Mouse (Mus musculus): ENCODE data around the gene Rpia.

Gene Rpia

DNA sequence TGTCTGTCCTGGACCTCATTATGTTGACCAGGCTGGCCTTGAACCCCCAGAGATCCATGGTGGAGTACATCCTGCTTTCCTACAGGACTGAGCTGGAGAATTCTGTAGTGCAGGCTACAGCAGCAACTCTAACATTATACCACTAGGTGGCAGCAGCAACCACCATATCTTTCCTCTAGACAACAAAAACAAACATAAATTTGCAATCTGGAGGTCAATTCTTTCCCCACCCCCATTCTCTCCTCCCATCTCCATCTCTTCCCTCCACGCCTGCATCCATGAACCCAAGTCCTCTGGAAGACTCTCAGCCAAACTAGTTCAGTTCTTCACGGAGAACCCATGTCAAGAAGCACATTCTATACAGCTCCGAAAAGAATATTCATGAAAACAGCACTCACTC is 12.6 kb upstream of the Rpia start:
- peak; percentile 46 for DNase-seq

DNA sequence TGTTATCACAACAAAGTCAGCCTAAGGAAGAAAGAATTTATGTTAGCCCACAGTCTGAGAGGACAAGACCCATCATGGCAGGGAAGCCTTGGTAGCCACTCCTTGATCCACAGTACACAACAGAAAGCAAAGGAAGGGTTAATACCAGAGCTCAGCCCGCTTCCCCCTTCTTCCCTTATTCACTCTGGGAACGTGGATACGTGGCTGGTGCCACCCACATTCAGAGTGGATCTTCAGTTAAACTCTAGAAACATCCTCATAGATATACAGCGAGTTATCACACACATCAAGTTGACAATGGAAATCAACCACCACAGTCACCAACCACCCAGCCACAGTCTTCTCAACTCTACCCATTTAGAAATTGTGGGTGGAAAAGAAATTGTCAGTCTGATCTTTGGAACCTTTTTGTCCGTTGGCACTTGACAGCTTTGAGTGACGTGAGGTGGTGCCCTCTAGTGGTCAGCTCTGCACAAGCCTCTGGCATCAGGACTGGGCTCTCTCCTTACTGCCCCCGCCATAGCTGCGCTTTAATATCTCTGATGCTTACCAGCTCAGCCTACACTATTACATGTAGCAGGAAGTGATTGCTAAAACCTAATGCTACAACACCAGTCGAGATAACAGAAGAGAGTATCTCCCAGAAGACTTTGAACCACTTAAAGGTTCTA is 5.7 kb upstream of the Rpia start:
- peak; percentile 78 for DNase-seq

DNA sequence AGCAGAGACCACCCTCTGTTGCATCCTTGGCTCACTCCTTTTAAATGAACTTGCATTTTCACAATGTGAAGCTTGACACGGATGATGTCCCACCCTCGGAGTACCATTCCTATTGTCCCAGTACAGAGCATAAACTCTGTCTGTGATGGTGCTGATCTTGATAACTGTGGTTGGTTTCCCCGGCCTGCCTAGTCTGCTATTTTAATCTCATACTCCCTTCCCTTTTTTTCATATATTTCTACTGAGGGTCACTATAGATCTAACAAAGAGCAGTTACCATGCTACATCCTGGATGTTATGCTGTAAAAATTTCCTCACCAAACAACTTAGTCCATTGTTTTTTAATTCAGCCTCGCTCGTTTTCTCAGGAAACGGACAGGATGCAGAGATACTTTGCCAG is 4.9 kb upstream of the Rpia start:
- no peak for DNase-seq

DNA sequence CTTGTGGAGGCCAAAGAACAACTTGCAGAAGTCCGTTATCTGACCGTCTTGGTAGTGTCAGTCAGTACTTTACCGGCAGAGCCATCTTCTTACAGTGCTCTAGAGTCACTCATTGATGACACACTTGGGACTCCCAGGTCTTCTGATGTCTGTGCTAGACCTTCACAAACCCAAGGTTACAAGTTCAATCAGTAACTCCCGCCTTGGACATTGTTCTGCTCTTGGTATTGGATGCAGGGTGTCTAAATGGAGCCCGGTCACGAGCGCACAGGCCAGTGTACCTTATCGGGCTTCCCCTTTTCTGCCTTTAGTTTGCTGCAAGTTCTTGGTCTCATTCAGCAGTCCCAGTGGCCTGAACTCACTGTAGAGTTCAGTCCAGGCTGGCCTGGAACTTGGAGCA is 612 bp upstream of the Rpia start:
- DNase-seq = peak; percentile 10

DNA sequence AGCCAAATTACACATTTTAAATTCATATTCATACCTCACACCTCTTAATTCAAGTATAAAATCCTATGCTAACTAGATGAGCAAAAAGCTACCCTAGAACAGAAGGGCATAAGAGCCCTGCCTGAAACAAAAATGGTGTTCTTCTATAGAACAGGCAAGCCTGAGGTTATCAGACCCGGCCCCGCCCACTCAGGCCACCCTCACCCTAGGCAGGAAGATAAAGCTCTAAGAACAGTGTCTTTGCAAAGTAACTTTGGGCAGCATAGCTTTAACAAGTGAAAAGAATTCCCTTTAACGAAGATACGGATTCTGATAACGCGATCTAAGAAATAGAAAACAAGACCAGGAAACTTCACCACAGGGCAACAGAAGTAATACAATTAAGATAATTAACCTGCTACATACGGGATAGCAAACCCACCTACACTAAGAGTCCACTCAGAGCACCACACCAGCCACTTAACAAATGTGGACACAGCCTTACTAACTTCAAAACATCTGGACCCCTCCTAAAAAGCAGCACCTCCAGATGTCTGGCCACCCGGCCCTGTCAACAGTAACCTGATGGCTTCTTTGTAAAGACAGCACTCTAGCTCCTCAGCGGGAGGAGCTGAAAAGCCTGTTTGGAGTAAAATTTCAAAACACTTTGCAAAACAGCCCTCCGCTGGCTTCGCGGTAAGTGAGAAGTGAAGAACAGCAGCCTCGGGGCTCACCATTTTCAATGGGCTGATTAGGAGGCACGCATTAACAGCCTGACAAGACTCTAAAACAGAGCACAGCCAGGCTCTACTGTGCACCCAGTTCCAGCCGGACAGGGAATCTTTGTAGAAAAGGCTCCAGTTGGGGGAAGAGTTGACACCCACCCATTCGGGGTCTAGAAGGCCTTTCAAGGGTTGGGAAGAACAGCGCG is 925 bp downstream of the Rpia start:
- DNase-seq = peak; percentile 28

DNA sequence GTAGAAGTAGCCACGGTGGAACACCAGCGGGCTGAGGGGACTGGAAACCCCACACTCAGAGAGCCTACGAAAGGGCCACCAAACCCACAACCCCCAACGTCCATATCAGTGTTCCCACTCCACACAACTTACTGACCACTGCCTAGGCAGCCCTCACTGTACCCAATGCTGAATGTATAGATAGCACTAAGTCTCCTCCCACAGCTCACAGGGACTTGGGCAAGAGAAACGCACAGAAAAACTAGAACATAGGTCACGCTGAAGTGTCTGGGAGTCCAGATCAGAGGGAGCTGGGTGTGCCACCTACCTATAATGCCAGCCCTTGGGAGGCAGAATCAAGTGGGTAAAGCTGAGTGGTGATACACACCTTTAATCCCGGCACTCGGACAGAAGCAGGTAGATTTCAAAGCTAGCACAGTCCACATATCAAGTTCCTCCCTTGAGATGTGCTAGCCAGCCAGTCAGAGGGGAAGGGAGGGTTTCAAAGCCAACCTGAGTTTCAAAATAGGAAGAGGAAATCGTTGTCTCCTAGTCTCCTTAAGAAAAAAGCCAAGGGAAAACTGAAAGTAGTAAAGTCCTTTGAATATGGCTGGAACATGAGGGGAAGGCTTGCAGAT is 1.9 kb downstream of the Rpia start:
- no peak for DNase-seq

DNA sequence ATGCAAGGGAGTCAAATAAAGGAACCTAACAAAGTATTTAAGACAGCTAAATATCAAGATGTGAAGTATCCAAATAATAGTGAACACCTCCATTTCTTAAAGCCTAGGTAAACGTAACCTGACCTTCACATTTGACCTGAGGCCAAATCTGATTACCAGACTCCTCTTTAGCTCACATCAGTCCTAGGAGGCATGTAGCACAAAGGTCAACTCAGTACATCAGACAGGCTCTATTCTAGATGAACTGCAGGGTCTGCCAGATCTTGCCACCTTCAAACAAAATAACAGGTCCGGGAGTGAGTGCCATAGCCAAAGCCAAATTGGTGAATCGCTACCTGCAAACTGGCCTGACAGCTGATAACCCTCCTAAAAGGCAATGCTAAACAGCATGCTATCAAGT is 2.9 kb downstream of the Rpia start:
- DNase-seq = no peak

DNA sequence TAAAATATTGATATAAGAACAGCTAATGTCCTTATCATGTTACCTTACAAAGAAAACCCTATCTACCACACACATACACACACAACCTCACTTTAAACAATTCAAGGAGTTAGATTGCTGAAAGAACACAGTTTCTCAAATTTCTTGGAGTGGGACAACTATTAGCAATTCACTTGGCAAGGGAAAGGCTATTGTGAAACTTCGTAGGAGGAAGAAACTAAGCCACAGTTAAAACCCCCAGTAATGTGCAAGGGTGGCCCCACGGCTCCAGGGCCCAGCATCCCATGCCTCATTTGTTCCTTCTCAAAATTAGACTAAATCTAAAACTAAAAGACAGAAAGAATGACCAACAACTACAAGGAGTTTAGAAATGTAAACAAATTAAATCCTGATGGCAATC is 4.5 kb downstream of the Rpia start:
- DNase-seq = no peak

DNA sequence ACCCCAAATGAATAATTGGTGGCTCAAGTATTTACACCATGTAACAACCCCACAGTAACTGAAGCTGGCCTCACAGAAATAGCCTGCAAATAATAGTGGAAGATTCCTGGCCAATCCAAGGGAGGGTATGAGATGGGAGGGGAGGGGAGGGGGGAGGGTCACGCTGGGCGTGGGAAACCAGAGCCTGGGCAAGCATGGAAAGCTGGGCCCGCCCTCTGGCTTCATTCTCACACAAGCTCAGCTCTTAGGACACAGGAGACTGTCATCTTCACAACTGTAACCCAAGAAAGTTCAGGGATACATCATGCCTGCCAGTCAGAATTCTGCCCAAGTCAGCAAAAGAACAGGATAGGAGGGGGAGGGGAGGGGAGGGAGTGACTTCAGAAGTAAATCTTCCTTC is 6.2 kb downstream of the Rpia start:
- DNase-seq = no peak

DNA sequence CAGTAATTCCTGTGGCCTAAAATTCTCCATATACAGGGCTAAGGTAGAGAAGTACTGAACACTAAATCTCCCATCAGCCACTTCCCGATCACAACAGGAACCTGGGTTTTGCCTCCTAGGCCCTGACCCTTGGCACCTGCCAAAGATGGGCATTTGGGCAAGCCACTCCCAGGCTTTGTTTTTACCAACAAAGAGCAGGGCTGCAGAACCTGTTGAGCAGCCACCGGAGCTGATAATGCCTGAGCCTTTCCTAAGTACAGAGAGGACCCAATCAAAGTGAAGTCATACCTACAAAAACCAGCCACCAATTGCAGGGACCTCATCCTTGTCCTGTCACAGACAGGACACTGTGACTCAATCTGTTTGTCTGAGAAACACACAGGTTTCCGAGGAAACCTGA is 7.2 kb downstream of the Rpia start:
- no peak for DNase-seq

DNA sequence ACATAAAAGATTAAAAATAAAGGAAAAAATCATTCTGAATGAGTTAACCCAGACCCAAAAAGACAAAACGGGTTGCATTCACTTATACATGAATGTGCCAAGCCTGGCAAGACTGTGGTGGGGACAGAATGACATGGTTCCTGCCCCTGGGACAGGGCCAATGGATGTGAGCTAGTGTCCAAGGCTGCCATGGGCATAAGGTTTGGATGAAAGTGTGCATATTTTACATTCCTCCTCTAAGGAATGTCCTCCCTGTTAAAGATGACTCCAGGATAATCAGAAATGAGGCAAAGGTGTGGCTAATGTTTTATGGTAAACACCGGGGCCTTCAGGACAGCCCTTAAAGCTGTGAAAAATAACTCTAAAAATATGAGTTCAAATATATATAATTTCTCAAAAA is 10.7 kb downstream of the Rpia start:
- no peak for DNase-seq

DNA sequence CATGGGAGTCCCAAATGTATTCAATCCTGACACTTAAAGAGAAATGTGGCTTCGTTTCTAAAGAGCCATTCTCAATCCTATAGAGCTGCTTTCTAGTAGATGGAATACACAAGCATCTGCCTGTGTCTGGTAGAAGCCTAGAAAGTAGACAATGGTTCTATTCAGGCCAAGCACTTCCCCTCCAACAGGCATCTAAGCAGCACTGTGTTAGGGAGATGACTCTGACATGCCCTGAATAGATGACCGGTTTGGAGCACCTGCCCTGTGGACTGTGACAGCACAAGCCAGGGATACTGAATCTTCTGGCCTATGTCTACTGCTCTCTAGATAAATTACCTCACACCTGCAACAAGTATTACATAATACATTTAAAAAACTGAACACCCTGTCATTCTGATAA is 17.7 kb downstream of the Rpia start:
- no peak for DNase-seq

DNA sequence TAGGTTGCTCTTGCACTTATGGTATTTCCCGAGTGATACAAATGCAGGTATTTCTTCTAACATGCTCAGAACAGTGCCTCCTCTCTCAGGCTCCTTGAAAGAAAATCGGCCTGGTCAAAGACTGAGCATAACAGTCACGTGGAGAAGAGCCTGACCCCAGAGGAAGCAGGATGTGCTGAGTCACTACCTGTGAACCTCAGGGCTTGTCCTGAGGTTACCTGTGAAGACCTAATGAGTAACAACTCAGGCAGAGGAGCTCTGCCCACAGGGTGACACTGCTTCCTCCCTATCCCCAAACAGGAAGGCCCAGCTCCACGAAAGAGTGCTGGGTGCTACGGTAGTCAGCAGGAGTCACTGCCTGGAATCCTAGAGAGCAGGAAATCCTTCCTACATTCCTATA is 18.3 kb downstream of the Rpia start:
- DNase-seq = no peak

DNA sequence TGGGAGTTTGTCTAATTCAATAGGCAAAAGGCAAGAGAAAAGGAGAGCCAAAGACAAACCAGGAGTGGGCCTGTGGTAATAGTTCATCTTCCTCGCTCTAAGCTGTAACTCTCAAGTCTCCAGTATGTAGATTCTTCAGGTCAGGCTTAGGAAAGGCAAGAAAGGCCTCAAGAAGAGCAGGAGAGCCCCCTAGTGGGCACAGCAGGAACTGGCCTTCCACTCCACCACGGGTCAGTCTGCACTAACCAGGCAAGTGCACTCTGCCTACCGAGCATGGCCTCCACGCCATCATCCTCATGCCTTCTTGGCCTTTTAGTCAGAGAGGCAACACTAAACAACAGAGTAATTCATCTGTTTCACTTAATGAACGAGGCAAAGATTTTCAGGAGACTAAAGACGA is 23.3 kb downstream of the Rpia start:
- peak; percentile 83 for DNase-seq

DNA sequence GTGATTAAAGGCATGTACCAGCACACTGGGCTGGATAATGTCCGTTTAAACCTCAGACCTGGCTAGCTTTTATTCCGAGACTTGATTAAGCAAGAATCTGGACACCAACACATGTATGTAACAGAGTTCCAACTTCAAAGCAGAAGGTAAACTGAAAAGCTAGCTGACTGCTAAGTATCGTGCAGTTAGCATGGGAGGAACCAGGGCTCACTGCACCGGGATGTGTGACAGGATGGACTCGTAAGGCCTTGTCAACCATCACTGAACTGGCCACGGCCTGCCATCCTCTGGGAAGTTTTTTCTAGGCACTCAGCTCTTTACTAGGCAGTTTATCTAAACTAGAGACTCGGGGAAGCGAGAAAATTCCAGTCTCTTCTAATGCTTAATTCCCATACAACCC is 27.0 kb downstream of the Rpia start:
- DNase-seq = peak; percentile 27

DNA sequence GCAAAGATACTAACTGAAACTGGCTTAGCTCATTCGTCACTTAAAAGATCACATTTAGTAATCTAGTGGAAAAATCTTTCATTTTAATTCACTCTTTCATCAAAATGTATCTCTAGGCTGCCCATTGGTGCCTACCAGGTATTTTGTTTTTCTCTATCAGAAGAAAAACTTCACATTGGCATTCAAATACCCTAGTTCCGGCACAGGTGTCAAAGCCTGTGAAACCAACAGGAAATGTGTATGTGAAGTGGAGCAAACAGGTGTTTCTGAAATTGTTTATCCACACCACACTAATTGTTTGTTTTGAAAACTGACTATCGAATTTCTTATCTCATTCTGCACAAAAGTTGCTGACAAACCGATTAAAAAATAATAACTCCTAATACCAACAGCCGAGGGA is 27.5 kb downstream of the Rpia start:
- peak; percentile 22 for DNase-seq

DNA sequence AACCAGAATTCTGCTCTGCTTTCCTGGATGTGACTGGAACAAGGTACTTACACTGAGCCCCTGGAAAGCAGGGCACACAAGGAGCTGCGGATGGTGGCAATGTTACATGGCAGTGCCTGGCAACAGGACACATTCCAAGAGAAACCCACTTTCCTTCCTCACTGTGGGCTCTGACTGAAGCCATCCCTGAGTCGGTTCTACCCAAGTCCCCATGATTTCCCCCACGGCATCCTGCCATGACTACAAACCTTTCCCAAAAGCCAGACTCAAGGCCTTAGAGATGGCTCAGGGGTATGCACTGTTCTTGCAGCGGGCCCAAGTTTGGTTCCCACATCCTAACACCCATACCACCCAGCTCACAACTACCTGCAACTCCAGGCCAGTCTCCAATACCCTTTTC is 28.2 kb downstream of the Rpia start:
- DNase-seq = peak; percentile 21

DNA sequence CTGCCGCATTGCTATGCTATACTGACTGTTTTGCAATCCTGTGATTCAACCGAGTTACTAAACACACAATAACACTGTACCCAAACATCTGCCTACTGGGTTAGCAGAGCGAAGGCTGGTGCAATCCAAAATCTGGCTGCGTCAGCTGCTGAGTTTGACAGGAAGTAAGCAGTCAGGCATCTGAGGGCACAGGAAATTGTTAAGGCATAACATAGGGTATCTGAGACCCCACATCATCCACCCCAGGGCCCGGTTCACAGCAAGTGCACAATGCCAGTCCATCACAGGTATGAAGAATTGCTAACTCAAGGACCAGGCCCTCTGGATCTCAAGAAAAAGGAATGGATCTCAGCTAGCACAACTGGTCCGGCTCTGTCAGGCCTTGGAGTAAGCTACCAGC is 29.4 kb downstream of the Rpia start:
- DNase-seq = peak; percentile 49

DNA sequence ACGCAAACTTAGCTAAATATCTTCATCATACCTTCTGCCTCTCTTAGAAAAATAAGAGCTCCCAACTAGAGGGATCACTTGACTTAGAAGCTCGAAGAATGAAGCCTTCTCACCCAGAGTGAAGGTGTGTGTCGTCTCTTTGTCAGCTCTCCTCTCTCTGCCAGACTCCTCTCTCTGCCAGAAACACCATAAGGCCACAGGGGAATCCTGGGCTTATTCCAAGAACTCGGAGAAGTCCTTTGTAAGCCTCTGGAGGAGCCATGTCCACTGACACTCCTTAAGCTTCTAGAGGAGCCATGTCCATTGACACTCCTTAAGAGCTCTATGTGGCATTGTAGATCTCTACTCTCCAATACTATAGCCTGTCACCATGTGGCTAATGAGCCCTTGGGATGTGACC is 31.1 kb downstream of the Rpia start:
- no peak for DNase-seq

DNA sequence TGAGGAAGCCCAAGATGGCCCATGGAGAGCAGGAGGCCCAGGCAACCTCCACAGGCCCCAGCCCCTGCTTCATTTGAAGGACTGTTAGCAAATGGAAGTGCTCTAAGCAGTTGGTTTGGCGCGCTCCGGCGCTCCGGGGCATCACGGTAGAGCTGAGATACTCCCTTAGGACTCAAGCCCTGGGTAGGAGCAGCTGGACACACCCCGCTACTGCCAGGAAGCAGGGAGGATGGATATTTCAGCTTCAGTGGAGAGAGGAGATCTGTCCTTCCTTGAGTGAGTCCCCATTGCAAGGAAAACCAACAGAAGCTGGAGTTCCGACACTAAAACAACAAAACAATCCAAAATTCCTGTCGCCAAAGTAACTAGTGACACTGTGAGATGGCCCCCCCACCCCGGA is 37.2 kb downstream of the Rpia start:
- DNase-seq = no peak

DNA sequence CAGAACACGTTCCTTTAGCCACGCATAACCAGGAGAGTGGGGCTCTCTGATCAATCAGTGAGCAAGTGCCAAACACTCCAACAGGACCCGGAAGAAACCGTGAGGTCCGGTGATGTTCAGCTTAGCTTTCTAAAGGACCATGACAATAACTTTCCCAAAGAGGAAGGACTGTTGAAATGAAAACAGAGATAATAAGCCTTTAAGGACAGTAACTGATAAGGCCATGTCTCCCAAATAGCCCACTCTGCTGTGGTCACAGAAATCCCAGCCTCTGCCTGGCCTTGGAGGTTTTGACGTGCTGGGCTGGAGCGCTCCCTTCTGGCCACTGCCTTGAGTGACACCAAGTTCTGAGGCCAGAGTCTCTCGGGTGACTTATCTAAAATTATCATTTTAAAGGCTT is 39.7 kb downstream of the Rpia start:
- DNase-seq = peak; percentile 40

DNA sequence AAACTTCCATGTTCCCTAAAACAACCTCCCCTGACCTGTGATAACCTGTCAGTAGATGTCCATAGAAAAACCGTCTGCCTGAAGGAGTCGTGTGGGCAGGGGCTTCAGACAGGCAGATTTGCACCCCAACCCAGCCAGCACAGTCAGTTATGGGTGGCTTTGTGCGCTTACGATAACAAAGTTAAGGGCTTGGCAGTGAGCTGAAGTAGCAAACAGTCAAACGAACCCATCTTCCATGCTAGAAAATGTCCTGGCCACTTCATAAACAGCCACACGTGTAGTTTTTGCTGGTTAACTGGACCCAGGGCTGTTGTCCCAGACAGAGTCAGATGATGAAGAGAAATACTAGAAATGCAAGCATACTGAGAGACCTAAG is 40.1 kb downstream of the Rpia start:
- no peak for DNase-seq

DNA sequence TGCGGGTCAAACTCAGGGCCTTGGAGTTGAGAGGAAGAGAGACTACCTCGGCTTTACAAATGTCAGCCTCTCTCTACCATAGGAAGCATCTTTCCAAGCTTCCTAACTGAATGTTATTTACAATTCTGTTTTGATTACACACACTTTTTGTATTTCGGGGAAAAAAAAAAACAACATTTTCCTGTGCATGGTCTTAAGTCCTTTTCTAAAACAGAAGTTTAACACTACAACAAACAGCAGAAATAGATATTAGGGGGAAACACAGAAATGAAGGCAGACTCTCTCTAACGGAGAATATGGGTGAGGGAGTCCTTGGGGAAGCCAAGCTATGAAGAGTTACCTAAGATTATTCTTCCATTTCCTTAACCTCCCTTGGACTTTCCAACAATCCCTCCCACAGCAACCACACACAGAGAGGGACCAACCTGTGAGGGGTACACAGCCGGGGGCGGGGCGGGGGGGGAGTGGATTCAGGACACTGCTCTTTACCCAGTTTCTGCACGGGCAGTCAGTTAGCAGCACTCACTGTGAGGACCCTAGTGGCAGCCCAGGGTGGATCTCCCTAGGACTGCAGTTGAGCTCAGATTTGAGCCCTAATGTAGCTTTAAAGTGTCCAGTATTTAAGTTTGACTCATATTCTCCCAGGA is 40.7 kb downstream of the Rpia start:
- no peak for DNase-seq

DNA sequence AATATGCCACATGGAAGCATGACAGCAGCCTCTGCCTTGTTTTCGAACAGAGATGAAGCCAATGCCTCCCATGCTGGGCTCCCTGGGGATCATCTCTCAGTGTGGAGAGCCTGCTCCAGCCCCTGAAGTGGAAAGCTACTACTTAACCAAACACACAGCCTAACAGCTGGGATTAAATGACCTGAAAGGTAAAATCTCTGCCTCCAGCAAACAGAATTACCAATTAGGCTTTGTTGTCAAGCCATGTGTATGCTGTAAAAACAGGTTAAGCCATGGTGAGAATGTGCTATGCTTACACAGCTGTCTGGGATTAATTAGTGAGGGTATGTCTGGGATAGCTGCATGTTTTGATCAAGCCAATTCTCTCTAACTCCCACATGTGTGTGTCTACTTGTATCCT is 42.3 kb downstream of the Rpia start:
- DNase-seq = no peak

Measured in thymus, postnatal 25 days (tissue).